Mouse (Mus musculus) embryonic facial prominence, embryonic 11.5 days (tissue): ENCODE measurements around the gene Papss1. TPM values are rescaled to one million over a fixed set of nuclear protein-coding genes. Genes with fewer than 3 reads are reported as not detected.

Experiments
- ATAC-seq: fragments of 200-750 bp; cut with Nextera tagmentation; replicated peaks from 2 replicates; pipeline ENCODE4 v1.8.0; 2017; ENCODE audit warnings: low read depth; ENCODE audit not compliant: insufficient number of reproducible peaks, low FRiP score, low TSS enrichment
- DNase-seq: peaks from one replicate; pipeline ENCODE4 v3.0.0-alpha.2; 2015; ENCODE audit warnings: low spot score
- H3K27ac ChIP-seq: fragments of 300-500 bp; sonication (generic); replicated peaks from 2 replicates; pipeline ENCODE4 v1.5.1; 2014; ENCODE audit warnings: mild to moderate bottlenecking, low read depth, low read length, control low read depth
- H3K27me3 ChIP-seq: fragments of 300-500 bp; sonication (generic); 2 replicates; pipeline ENCODE4 v1.6.1; 2014; ENCODE audit warnings: mild to moderate bottlenecking, low read length, moderate library complexity, mixed read lengths; ENCODE audit not compliant: control insufficient read depth, insufficient read depth
- H3K36me3 ChIP-seq: fragments of 300-500 bp; sonication (generic); replicated peaks from 2 replicates; pipeline ENCODE4 v1.6.1; 2014; ENCODE audit warnings: low read depth, mild to moderate bottlenecking, low read length, moderate library complexity, mixed read lengths; ENCODE audit not compliant: control insufficient read depth, insufficient read depth
- H3K4me1 ChIP-seq: fragments of 300-500 bp; sonication (generic); 2 replicates; pipeline ENCODE4 v1.6.1; 2014; ENCODE audit warnings: low read length, mixed read lengths; ENCODE audit not compliant: control insufficient read depth, insufficient read depth
- H3K4me2 ChIP-seq: fragments of 300-500 bp; sonication (generic); 2 replicates; pipeline ENCODE4 v1.6.1; 2014; ENCODE audit warnings: low read depth, mild to moderate bottlenecking, control low read depth, low read length, moderate library complexity
- H3K4me3 ChIP-seq: fragments of 300-500 bp; sonication (generic); 2 replicates; pipeline ENCODE4 v1.5.1; 2014; ENCODE audit warnings: low read depth, low read length, control low read depth
- H3K9ac ChIP-seq: fragments of 300-500 bp; sonication (generic); replicated peaks from 2 replicates; pipeline ENCODE4 v1.6.1; 2014; ENCODE audit warnings: mild to moderate bottlenecking, control low read depth, low read length
- H3K9me3 ChIP-seq: fragments of 300-500 bp; sonication (generic); replicated peaks from 2 replicates; pipeline ENCODE4 v1.6.1; 2016; ENCODE audit warnings: mild to moderate bottlenecking, low read length, inconsistent platforms, mixed read lengths; ENCODE audit not compliant: control insufficient read depth
- WGBS: fragments of 180-500 bp; shearing (Covaris S2); extraction: QIAGEN DNeasy Blood & Tissue Kit; methylation state at CpG from one replicate; pipeline ENCODE4 v1.1.7; 2014; 5-methylcytosine and 5-hydroxymethylcytosine counted together
- polyA plus RNA-seq: library from polyadenylated mRNA; unstranded; fragments of >200 nt; fragmentation: Nextera tagmentation; extraction: Ambion mirVana; gene quantifications from 2 replicates; pipeline ENCODE4 v1.2.1, GENCODE M21; 2014

The Papss1 gene
- polyA plus RNA-seq, 1 experiment from 2014 or later = 104 TPM

DNA sequence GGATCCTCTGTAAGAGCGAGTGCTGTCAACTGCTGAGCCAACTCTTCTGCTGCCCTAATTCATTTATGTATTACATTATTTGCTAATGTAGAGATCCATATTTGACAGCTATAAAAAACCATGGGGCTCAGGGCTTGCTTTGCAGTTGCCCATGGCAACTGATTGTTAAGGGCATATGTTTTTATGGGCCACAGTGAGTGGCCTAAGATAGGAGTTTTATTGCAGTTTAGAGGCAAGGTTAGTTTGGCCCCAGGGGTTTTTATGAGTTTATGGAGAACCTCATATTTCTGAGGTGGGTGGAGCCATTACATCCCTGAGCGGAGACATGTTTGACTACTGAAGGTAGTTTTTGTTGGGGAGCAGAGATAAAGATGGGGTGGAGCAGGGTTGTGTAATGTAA, 1.7 kb downstream of the Papss1 start:
- 90% methylated on average over 2 of the region's 2 CpGs for WGBS
- no peak overlapping the region for H3K27ac ChIP-seq
- no peaks in the 10 kb centered on the region for H3K27me3 ChIP-seq
- H3K9me3 ChIP-seq = no peaks in the 10 kb centered on the region
- H3K4me1 ChIP-seq = no peaks in the 10 kb centered on the region
- no peaks in the 10 kb centered on the region for H3K36me3 ChIP-seq
- 0 out of 2 replicates have a peak overlapping the region, but pooled peaks have one; percentile 5 for H3K4me2 ChIP-seq
- H3K9ac ChIP-seq = no peak overlapping the region
- ATAC-seq = no peak
- no peak overlapping the region for H3K4me3 ChIP-seq
- DNase-seq = no peak

DNA sequence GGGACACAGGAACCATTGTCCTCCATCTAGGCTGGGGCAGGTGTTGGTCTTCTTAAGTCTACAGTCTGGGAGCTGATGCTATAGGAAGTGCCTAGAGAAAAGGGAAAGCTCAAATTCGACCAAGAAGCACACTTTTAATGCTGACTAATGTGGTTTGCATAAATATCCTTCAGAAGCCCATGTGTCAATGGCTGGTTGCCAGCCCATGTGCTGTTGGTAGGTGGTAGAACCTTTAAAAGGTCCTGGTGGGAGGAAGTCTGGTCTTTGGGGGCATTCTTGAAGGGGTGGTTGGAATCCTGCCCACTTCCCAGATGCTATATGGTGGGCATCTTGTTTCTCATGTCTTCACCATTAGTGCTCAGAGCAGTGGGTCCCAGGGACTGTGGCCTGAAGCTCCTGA, 5.9 kb downstream of the Papss1 start:
- Histone ChIP-seq H3K27me3 (no peaks in the 10 kb centered on the region), H3K9me3 (no peaks in the 10 kb centered on the region), H3K36me3 (no peaks in the 10 kb centered on the region), H3K27ac (no peak overlapping the region), H3K4me1 (no peaks in the 10 kb centered on the region), H3K4me2 (no peak overlapping the region), H3K4me3 (no peak overlapping the region), H3K9ac (no peak overlapping the region)
- 79% methylated on average over 1 of the region's 1 CpGs for WGBS
- no peak for ATAC-seq
- no peak for DNase-seq

- Histone ChIP-seq H3K9ac (no peak overlapping the region), H3K36me3 (no peaks in the 10 kb centered on the region), H3K4me3 (no peak overlapping the region), H3K27ac (no peak overlapping the region), H3K9me3 (no peaks in the 10 kb centered on the region), H3K4me1 (no peaks in the 10 kb centered on the region), H3K27me3 (no peaks in the 10 kb centered on the region), H3K4me2 (no peak overlapping the region)
- DNase-seq (peak; percentile 23), ATAC-seq (no peak)
- WGBS = 86% methylated on average over 3 of the region's 3 CpGs
Measured at GRCm38 (mm10) chr3:131573555-131573954, 9.0 kb downstream of the Papss1 start.

DNA sequence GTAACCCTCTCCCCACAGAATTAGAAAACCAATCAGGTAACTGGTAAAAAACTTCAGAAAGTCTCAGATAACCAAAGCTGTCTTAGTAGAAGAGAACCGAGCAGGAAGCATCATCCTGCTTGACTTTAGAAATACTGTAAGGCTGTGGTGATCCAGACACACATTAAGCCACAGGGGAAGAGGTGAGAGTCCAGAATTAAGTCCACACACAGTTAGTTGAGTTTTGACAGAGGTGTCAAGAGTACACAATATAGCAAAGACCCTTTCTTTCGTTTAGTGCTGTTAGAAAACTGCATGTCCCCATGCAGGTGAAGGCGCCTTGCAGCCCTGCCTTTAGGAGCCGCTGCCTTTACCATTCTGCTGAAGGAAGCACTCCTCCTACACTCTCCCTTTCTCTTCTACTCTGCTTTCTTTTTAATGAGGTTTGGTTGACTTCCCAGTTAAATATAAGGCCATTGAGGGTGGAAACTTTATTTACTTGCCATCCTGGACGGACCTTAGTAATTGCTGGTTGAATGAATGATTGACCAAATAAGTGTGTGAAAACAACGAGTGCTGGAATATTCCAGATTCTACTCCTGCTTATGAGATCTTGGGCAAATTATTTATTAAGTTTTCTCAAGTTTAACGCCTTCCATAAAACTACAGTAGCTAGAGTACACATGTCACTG, 14.0 kb downstream of the Papss1 start:
- ATAC-seq (no peak), DNase-seq (no peak)
- no peak overlapping the region for H3K4me2 ChIP-seq
- H3K36me3 ChIP-seq = no peaks in the 10 kb centered on the region
- no peaks in the 10 kb centered on the region for H3K4me1 ChIP-seq
- no peak overlapping the region for H3K27ac ChIP-seq
- no peak overlapping the region for H3K4me3 ChIP-seq
- H3K9ac ChIP-seq = no peak overlapping the region
- 93% methylated on average over 7 of the region's 7 CpGs for WGBS
- H3K27me3 ChIP-seq = no peaks in the 10 kb centered on the region
- H3K9me3 ChIP-seq = no peaks in the 10 kb centered on the region

DNA sequence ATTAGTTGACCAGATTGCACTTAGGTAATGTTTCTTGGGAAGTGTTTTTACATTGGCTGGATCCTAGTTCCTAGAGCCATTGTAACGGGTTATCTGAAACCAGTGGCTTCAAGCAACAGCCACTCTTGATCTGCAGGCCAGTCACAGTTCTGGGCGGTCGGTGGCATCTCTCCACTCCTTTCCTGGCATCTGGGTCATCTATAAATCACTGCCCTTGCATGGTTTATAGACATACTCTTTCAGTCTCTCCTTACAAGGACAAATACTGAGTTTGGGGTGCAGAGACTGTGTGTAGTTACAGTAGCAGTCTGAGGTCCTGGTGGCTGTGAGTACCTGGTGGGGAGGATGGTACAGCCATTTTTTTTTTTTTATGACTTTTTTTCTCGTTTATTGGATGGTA, 15.5 kb downstream of the Papss1 start:
- H3K9me3 ChIP-seq = no peaks in the 10 kb centered on the region
- ATAC-seq (no peak), DNase-seq (no peak)
- H3K27me3 ChIP-seq = no peaks in the 10 kb centered on the region
- no peak overlapping the region for H3K4me3 ChIP-seq
- H3K9ac ChIP-seq = no peak overlapping the region
- WGBS = 90% methylated on average over 4 of the region's 4 CpGs
- no peak overlapping the region for H3K27ac ChIP-seq
- H3K4me2 ChIP-seq = no peak overlapping the region
- H3K4me1 ChIP-seq = no peaks in the 10 kb centered on the region
- no peaks in the 10 kb centered on the region; the same call in 1 of the 2 replicates for H3K36me3 ChIP-seq

DNA sequence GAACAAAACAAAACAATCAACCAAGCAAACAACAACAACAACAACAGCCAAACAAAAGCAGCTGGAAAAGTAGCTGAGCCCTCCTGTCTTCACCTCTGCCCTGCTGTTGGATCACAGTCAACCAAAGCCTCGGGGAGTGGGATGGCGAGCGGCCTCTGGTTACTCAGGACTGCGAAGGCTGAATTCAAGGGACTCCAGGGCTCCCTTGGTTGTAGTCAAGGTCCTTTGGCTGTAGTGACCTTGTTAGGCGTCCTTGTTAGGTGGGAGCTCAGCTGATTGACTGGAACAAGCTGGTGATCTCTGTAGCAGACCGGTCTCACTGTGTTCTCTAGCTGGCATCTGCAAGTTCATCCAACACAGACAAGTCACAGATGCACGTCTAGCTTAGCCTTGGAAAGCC, 16.5 kb downstream of the Papss1 start:
- no peaks in the 10 kb centered on the region; the same call in 1 of the 2 replicates for H3K36me3 ChIP-seq

GRCm38 (mm10) chr3:131586818-131587217, 22.2 kb downstream of the Papss1 start:
- DNase-seq (no peak), ATAC-seq (no peak)
- no peaks in the 10 kb centered on the region; the same call in 1 of the 2 replicates for H3K36me3 ChIP-seq

More for the DNA sequence above, 16.5 kb downstream of the Papss1 start:
- Histone ChIP-seq H3K4me3 (no peak overlapping the region), H3K9me3 (no peaks in the 10 kb centered on the region), H3K4me2 (no peak overlapping the region), H3K4me1 (no peaks in the 10 kb centered on the region), H3K27me3 (no peaks in the 10 kb centered on the region), H3K27ac (no peak overlapping the region), H3K9ac (no peak overlapping the region)
- WGBS = 92% methylated on average over 7 of the region's 7 CpGs
- no peak for ATAC-seq
- DNase-seq = no peak

DNA sequence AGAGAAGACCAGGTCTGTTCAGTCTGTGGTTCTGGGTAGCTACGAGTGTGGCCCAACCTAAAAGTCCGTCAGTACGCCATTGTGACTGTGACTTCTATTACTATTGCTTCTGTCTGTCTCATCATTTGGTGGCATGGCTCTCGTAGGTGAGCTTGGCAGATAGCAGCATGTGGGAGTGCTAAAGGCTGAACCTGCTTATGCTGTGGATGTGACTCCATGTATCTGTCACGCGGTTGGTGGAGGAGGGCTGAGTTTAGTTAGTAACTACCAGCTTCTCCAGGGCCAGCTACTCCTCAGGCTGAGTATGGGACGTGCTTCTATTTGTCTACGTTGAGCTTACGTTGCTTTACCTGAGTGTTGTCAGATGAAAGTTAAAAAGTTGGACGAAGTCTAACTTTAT, 23.4 kb downstream of the Papss1 start:
- Histone ChIP-seq H3K27me3 (no peaks in the 10 kb centered on the region), H3K4me3 (no peak overlapping the region), H3K36me3 (no peaks in the 10 kb centered on the region; the same call in 1 of the 2 replicates), H3K4me2 (no peak overlapping the region), H3K4me1 (no peaks in the 10 kb centered on the region), H3K9me3 (no peaks in the 10 kb centered on the region), H3K9ac (no peak overlapping the region), H3K27ac (no peak overlapping the region)
- ATAC-seq (no peak), DNase-seq (no peak)
- 93% methylated on average over 10 of the region's 10 CpGs for WGBS

More at GRCm38 (mm10) chr3:131586818-131587217, 22.2 kb downstream of the Papss1 start:
- no peak overlapping the region for H3K9ac ChIP-seq
- H3K9me3 ChIP-seq = no peaks in the 10 kb centered on the region
- no peaks in the 10 kb centered on the region for H3K27me3 ChIP-seq
- no peak overlapping the region for H3K4me3 ChIP-seq
- H3K27ac ChIP-seq = no peak overlapping the region
- H3K4me1 ChIP-seq = no peaks in the 10 kb centered on the region
- H3K4me2 ChIP-seq = no peak overlapping the region
- WGBS = 97% methylated on average over 3 of the region's 3 CpGs
